Mouse (Mus musculus) C2C12 (cell line): ENCODE results near the gene Serpina1e.

Source experiments
- CEBPB ChIP-seq: IDR thresholded peaks from one replicate; pipeline ENCODE4 v1.6.1; 2011; ENCODE audit warnings: low read depth, mild to moderate bottlenecking, control low read depth, moderate library complexity
- CTCF ChIP-seq: IDR thresholded peaks from one replicate; pipeline ENCODE4 v1.5.1; 2011; ENCODE audit not compliant: control insufficient read depth, insufficient read depth, insufficient read length
- FOSL1 ChIP-seq: IDR thresholded peaks from one replicate; pipeline ENCODE4 v1.8.0; 2011; ENCODE audit warnings: mild to moderate bottlenecking, low read length; ENCODE audit not compliant: poor library complexity, insufficient read depth, severe bottlenecking

DNA sequence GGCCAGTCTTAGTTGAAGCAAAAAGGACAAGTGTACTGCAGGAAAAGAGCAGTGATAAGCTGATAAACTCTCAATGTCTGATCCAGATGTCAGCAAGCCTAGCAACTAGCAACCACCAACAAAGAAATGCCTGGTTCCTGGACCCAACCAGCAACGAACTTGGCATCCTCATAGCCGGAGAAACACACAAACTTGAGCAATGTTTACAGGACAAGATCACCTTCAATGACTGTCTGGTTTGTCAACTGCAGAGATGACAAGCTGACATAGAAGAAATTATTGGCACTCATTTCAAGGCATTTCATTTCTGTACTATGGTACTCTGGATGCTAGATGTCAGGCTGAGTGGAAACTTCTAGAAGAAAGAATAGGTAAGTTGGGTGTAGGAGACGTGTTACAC lies 8.0 kb upstream of the Serpina1e start:
- TF ChIP-seq FOSL1: no peak
- no peak for TF ChIP-seq CTCF
- TF ChIP-seq CEBPB: no peak
